Mouse (Mus musculus) natural killer cell, adult 2 months (primary cell): ENCODE data around the gene Tmie.
"Not testable (repeated sequence)": the region's sequence is repeated elsewhere in the genome, so short reads cannot be mapped to it uniquely, and the experiment has no call there.

Experiments
- DNase-seq, 2 experiments: peaks; one replicate each; pipeline ENCODE4 v3.0.0; 2022; ENCODE audit warnings: low spot score in 2 of 2

Tmie gene

GRCm38 (mm10) chr9:110836112-110836511 lies 43.8 kb downstream of the Tmie start:
- DNase-seq: no peak

GRCm38 (mm10) chr9:110834961-110835360 lies 45.0 kb downstream of the Tmie start:
- no peak for DNase-seq

- DNase-seq: no peak
Measured at GRCm38 (mm10) chr9:110834411-110834810, 45.5 kb downstream of the Tmie start, which contains the start of gene Prss45. Prss45 (plus strand) TSS chr9:110834588.

- no peak for DNase-seq
Measured at GRCm38 (mm10) chr9:110833021-110833420, 46.9 kb downstream of the Tmie start.

GRCm38 (mm10) chr9:110826390-110826789 lies 53.5 kb downstream of the Tmie start, which contains the start of gene Prss43:
Prss43 (plus strand) TSS chr9:110826690.
- no peak for DNase-seq

DNA sequence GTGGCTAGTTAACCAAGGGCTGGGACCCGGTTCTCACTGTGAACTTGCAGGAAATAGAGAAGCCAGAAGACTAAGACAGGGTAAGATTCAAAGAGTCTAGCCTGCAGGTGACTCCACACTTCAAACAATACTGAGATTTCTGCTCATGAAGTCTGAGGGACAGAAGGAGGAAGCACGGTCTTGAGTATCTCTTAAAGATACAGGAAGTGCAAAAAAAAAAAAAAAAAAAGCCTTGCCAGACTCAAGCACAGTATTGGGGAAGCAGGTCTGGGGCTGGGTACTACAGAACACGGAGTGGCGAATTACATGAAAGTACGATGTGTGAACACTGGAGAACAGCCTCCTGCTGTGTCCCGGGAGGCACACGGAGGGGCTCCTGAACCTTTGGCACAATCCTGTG lies 54.1 kb downstream of the Tmie start:
- no peak for DNase-seq

- DNase-seq: no peak
Measured at GRCm38 (mm10) chr9:110825426-110825825, 54.5 kb downstream of the Tmie start.

DNA sequence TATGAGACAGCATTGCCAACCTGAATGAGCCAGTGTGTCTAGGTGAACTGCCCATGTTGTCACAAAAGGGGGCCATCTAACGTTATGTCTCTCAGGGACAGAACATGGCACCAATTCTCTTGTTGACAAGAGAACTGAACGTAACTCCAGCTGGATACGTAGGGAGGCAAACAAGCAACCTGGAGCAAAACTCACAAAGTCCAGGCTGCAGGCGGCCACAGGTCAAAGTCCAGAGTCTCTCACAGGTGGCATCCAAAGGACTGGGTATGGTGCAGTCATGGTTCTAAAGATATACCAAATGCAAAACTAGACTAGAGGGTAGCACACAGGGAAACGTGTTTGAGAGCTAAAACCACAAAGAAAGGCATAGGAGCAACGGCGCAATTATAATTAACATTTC lies 58.5 kb downstream of the Tmie start:
- DNase-seq: no peak

GRCm38 (mm10) chr9:110820546-110820945 lies 59.4 kb downstream of the Tmie start:
- not testable (repeated sequence) for DNase-seq
